Comparison of ENCODE assay signal across 8 mouse cellular contexts in the genomic region with DNA sequence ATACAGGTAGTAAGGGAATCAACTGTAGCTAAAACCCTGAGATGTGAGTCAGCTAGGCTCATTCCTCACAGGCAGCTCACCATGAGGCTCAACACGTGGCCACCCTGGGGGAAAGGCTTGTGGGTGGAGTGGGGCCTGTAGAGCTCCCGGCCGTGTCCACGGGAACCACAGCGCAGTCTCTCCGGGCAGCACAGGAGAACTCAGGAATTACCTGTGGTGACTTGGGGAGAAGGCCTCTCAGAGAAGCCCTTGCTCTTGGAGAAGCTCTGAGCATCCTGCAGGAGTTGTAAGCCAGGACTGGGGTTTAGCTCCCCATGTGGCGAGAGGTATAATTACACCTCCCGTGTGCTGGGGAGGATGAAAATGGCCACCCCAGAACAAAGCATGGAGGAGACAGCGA. TPM values are rescaled to one million over a fixed set of nuclear protein-coding genes. Genes with fewer than 3 reads are reported as not detected.
DNase-seq lines count a peak whose midpoint lies in the region; ATAC-seq and TF ChIP-seq lines count a peak whose summit lies in the region.

No protein-coding gene starts in this region.

- H3K79me3 ChIP-seq in C2C12 (ENCODE audit: low read depth) = no peaks in the 10 kb centered on the region

- 23% methylated on average over 9 of the region's 9 CpGs for WGBS in hindbrain, embryonic 15.5 days
- WGBS in limb, embryonic 15.5 days = 23% methylated on average over 9 of the region's 9 CpGs

- peak; percentile 70 for DNase-seq in gastrocnemius, adult 18-20 months (ENCODE audit: low spot score)
- DNase-seq in gastrocnemius, postnatal 4 days (ENCODE audit: low spot score in 2 of 2) = no peak
- peak; percentile 13 for DNase-seq in c-Kit-negative CD71-positive TER-119-positive erythroid progenitor cells, embryonic 14.5 days (ENCODE audit: low read depth, low spot score)
- peak; percentile 79 for DNase-seq in fibroblast of lung, adult 2 months (ENCODE audit: low read depth)
- peak; percentile 85 for DNase-seq in naive thymus-derived CD4-positive, alpha-beta T cell, adult 2 months (ENCODE audit: low read depth)

- peak; percentile 31 for ATAC-seq in hindbrain, embryonic 15.5 days (ENCODE audit: low FRiP score, low read depth)
- no peak for ATAC-seq in limb, embryonic 15.5 days (ENCODE audit: insufficient number of reproducible peaks, low FRiP score, low TSS enrichment, low read depth)

- no peak overlapping the region for H3K27ac ChIP-seq in hindbrain, embryonic 15.5 days (replicated peaks)
- peak overlapping the region; percentile 67 for H3K27ac ChIP-seq in limb, embryonic 15.5 days

- H3K4me3 ChIP-seq in C2C12 (ENCODE audit: insufficient read depth, poor library complexity, severe bottlenecking) = no peak overlapping the region
- no peak overlapping the region for H3K4me3 ChIP-seq in hindbrain, embryonic 15.5 days
- no peak overlapping the region for H3K4me3 ChIP-seq in limb, embryonic 15.5 days

- H3K27me3 ChIP-seq in C2C12 (ENCODE audit: control insufficient read depth, insufficient read depth, insufficient read length) = no peaks in the 10 kb centered on the region
- no peaks in the 10 kb centered on the region for H3K27me3 ChIP-seq in hindbrain, embryonic 15.5 days
- no peaks in the 10 kb centered on the region for H3K27me3 ChIP-seq in limb, embryonic 15.5 days

- H3K9ac ChIP-seq in hindbrain, embryonic 15.5 days = no peak overlapping the region
- no peak overlapping the region for H3K9ac ChIP-seq in limb, embryonic 15.5 days

- peak overlapping the region; percentile 33 for H3ac ChIP-seq in C2C12 (ENCODE audit: control insufficient read depth, insufficient read length, low read depth)

- H3K4me2 ChIP-seq in hindbrain, embryonic 15.5 days = no peak overlapping the region
- H3K4me2 ChIP-seq in limb, embryonic 15.5 days = no peak overlapping the region

- H3K79me2 ChIP-seq in C2C12 (ENCODE audit: control insufficient read depth, insufficient read depth) = no peaks in the 10 kb centered on the region

- TF ChIP-seq CTCF in C2C12 (IDR thresholded peaks at IDR 0.05; ENCODE audit: control insufficient read depth, insufficient read depth, insufficient read length) = peak; percentile 46

- H3K4me1 ChIP-seq in hindbrain, embryonic 15.5 days (replicated peaks) = 0 out of 2 replicates have a peak, but pooled peaks cover 4% of the 10 kb centered on the region
- peaks cover 24% of the 10 kb centered on the region for H3K4me1 ChIP-seq in limb, embryonic 15.5 days

- no peaks in the 10 kb centered on the region for H3K9me3 ChIP-seq in hindbrain, embryonic 15.5 days
- no peaks in the 10 kb centered on the region for H3K9me3 ChIP-seq in limb, embryonic 15.5 days

- H3K36me3 ChIP-seq in C2C12 (ENCODE audit: control insufficient read depth, insufficient read depth) = no peaks in the 10 kb centered on the region
- H3K36me3 ChIP-seq in hindbrain, embryonic 15.5 days = no peaks in the 10 kb centered on the region
- no peaks in the 10 kb centered on the region for H3K36me3 ChIP-seq in limb, embryonic 15.5 days

TF ChIP-seq in C2C12, 6 proteins besides CTCF, POLR2A, EP300 and RAD21:
- TF ChIP-seq CEBPB (IDR thresholded peaks at IDR 0.05; ENCODE audit: low read depth) (no peak), USF1 (IDR thresholded peaks at IDR 0.05; ENCODE audit: low read depth) (peak; percentile 77), MAX (IDR thresholded peaks at IDR 0.05) (peak; percentile 97), FOSL1 (IDR thresholded peaks at IDR 0.05; ENCODE audit: insufficient read depth, low read length, poor library complexity, severe bottlenecking) (no peak)

RNA-seq across cellular contexts. Expression of a gene that starts 25.7 kb away (rescaled TPM):
- total RNA-seq in gastrocnemius, adult 18-20 months (2021) = 10 to 100 TPM; 17.3 to 25.0 TPM
- total RNA-seq in gastrocnemius, postnatal 4 days (2021) = 10 to 100 TPM; 13.5 to 16.3 TPM
- 37.2 TPM for polyA plus RNA-seq in C2C12 (2012; fragmentation: generic; extraction: Trizol)
- polyA plus RNA-seq in hindbrain, embryonic 15.5 days (2015; fragmentation: Nextera tagmentation; extraction: Ambion mirVana) = 6.9 and 8.5 TPM in 2 replicates
- 44.4 and 44.7 TPM in 2 replicates for polyA plus RNA-seq in limb, embryonic 15.5 days (2015; fragmentation: Nextera tagmentation; extraction: Ambion mirVana)

RNA-seq across cellular contexts. Expression of a gene that starts 37.5 kb away (rescaled TPM):
- total RNA-seq in gastrocnemius, adult 18-20 months (2021) = 1 to 10 TPM; 2.7 to 3.2 TPM
- 10 to 100 TPM; 46.8 to 50.5 TPM for total RNA-seq in gastrocnemius, postnatal 4 days (2021)
- 66.4 TPM for polyA plus RNA-seq in C2C12 (2012; fragmentation: generic; extraction: Trizol)
- polyA plus RNA-seq in hindbrain, embryonic 15.5 days (2015; fragmentation: Nextera tagmentation; extraction: Ambion mirVana) = 38.4 and 40.9 TPM in 2 replicates
- 51.6 and 58.2 TPM in 2 replicates for polyA plus RNA-seq in limb, embryonic 15.5 days (2015; fragmentation: Nextera tagmentation; extraction: Ambion mirVana)

RNA-seq across cellular contexts. Expression of a gene that starts 54.8 kb away (rescaled TPM):
- total RNA-seq in gastrocnemius, adult 18-20 months (2021) = 100 to 1,000 TPM; 109 to 127 TPM
- 100 to 1,000 TPM; 120 to 134 TPM for total RNA-seq in gastrocnemius, postnatal 4 days (2021)
- polyA plus RNA-seq in C2C12 (2012; fragmentation: generic; extraction: Trizol) = 263 TPM
- polyA plus RNA-seq in hindbrain, embryonic 15.5 days (2015; fragmentation: Nextera tagmentation; extraction: Ambion mirVana) = 329 and 342 TPM in 2 replicates
- 312 and 329 TPM in 2 replicates for polyA plus RNA-seq in limb, embryonic 15.5 days (2015; fragmentation: Nextera tagmentation; extraction: Ambion mirVana)

RNA-seq across cellular contexts. Expression of a gene that starts 59.2 kb away (rescaled TPM):
- 1 to 10 TPM; 2.3 to 2.5 TPM for total RNA-seq in gastrocnemius, adult 18-20 months (2021)
- total RNA-seq in gastrocnemius, postnatal 4 days (2021) = 1 to 10 TPM; 1.9 to 2.0 TPM
- polyA plus RNA-seq in C2C12 (2012; fragmentation: generic; extraction: Trizol) = 0.25 TPM
- 19.1 and 21.4 TPM in 2 replicates for polyA plus RNA-seq in hindbrain, embryonic 15.5 days (2015; fragmentation: Nextera tagmentation; extraction: Ambion mirVana)
- polyA plus RNA-seq in limb, embryonic 15.5 days (2015; fragmentation: Nextera tagmentation; extraction: Ambion mirVana) = 7.7 and 8.7 TPM in 2 replicates

Comparison
In these comparisons a context has a peak if more than half of its experiments do, and no peak if none do; other contexts are left out.
1. DNase-seq: peak in gastrocnemius, adult 18-20 months (single experiment), c-Kit-negative CD71-positive TER-119-positive erythroid progenitor cells, embryonic 14.5 days (single experiment), fibroblast of lung, adult 2 months (single experiment) and naive thymus-derived CD4-positive, alpha-beta T cell, adult 2 months (single experiment); none in gastrocnemius, postnatal 4 days (0 of 2).